Mouse (Mus musculus) heart, adult 10 weeks (tissue): ENCODE results near the gene Ccdc27. TPM values are rescaled to one million over a fixed set of nuclear protein-coding genes. Genes with fewer than 3 reads are reported as not detected.

ENCODE experiments used
- polyA plus RNA-seq: library from polyadenylated mRNA; stranded (reverse); fragments of 350-450 nt; fragmentation: Illumina TruSeq; extraction: RNeasy Lipid Tissue Mini Kit (QIAGEN cat#74804); gene quantifications from one replicate; pipeline ENCODE4 v1.2.3, GENCODE M21; 2014; ENCODE audit warnings: low read depth, low replicate concordance

Gene Ccdc27
- not detected for polyA plus RNA-seq

DNA sequence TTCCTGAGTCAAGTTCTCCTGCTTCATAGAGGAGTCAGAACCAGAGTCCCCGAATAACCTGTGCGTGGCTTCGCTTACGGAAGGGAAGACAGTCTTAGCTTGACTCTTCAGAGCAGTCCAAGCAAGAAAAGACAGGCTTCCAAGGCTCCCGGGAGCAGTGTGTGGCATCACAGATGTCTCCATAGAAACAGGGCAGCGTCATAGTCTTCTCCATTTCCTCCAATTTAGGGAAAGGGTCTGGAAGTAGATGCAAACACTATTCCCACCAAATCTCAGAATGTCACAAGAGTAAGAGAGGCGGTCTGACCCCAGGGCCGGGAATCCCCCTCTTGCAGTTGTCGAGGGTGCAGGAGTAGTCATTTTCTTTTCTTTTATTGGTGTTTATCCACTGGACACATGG is at the start of gene Ccdc27:
Gene Ccdc27, minus strand, starts transcription at position 101 of the 400 bp plus-strand sequence.

DNA sequence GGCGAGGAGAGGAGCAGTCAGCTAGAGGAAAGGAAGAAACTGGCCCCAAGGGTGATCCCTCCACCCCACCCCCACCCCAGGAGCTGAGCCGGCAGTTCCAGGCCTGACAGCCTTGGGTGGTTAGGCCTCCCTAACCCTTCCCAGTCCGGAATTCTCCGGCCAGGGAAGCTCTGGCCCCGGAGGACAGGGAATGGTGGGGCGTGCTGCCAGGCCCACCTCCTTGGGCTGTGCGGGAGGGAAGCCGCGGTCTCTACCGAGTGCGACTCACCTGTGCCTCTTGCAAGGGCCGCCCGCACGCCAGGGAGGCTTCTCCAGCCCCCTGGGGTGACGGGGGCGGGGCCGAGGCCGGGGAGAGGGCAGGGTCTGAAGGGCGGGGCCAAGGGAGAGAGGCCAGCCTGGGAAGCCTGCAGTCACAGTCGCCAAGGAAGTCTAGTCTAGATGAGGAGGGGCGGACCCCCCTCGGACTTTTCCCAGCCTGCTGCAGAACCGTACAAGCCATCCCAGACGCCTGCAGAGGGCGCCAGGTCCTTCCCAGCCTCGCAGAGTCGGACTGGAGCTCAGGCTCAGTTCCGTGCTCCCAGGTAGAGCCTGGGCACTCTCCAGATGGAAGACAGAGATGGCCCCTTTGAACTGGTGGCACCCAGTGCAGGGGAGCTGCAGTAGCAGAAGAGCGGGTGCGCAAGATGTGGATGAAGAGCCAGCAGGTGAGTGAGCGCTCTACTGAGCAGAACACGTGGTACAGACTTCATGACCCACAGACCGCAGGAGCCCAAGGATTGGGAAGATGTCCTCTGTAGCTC is 16.6 kb downstream of the Ccdc27 start, which contains the start of gene Smim1:
Gene Smim1, minus strand, starts transcription at position 590 of the 800 bp plus-strand sequence.

DNA sequence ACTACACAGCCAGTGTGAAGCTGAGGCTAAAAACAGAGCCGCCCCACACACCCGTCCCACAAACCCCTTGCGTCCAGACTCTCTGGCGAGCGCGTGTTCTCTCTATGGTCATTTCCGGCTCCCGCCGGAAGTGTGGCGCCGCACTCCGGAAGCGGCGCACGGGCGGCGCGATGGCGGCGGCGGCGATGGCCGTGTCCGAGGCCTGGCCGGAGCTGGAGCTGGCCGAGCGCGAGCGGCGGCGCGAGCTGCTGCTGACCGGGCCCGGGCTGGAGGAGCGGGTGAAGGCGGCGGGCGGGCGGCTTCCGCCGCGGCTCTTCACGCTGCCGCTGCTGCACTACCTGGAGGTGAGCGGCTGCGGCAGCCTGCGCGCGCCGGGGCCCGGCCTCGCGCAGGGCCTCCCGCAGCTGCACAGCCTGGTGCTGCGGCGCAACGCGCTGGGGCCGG is 30.8 kb downstream of the Ccdc27 start, which contains the start of gene Lrrc47:
Gene Lrrc47, plus strand, starts transcription at position 86 of the 444 bp plus-strand sequence.

Other genes with a start within 250 kb of the Ccdc27 start
- 24.1 TPM for gene A430005L14Rik, start 85.4 kb downstream of the Ccdc27 start, polyA plus RNA-seq
- gene Dffb, start 67.6 kb downstream of the Ccdc27 start, polyA plus RNA-seq, result 15.6 TPM
- gene Cep104, start 67.5 kb downstream of the Ccdc27 start, polyA plus RNA-seq, result 26.9 TPM
- 26.1 TPM for gene Lrrc47, start 30.9 kb downstream of the Ccdc27 start, polyA plus RNA-seq
- 16.1 TPM for gene Smim1, start 16.4 kb downstream of the Ccdc27 start, polyA plus RNA-seq
- gene Trp73, start 97.5 kb upstream of the Ccdc27 start, polyA plus RNA-seq, result not detected
- 10.1 TPM for gene Wrap73, start 99.7 kb upstream of the Ccdc27 start, polyA plus RNA-seq
- gene Tprgl, start 118.0 kb upstream of the Ccdc27 start, polyA plus RNA-seq, result 144 TPM
- gene Megf6, start 128.1 kb upstream of the Ccdc27 start, polyA plus RNA-seq, result 3.1 TPM